Mouse (Mus musculus) liver, embryonic 15.5 days (tissue): ENCODE data around the gene Ubxn10. TPM values are rescaled to one million over a fixed set of nuclear protein-coding genes. Genes with fewer than 3 reads are reported as not detected.

Experiments used
- ATAC-seq: fragments of 200-750 bp; cut with Nextera tagmentation; 2 replicates; pipeline ENCODE4 v1.8.0; 2017; ENCODE audit warnings: moderate number of reproducible peaks, mild to moderate bottlenecking, moderate library complexity; ENCODE audit not compliant: insufficient read depth
- H3K27ac ChIP-seq: fragments of 300-500 bp; sonication (generic); replicated peaks from 2 replicates; pipeline ENCODE4 v1.5.1; 2015; ENCODE audit warnings: mild to moderate bottlenecking, inconsistent platforms
- H3K27me3 ChIP-seq: fragments of 300-500 bp; sonication (generic); 2 replicates; pipeline ENCODE4 v1.6.1; 2015; ENCODE audit warnings: mild to moderate bottlenecking, inconsistent platforms
- H3K36me3 ChIP-seq: fragments of 300-500 bp; sonication (generic); replicated peaks from 2 replicates; pipeline ENCODE4 v1.6.1; 2015; ENCODE audit warnings: moderate library complexity, mild to moderate bottlenecking, inconsistent platforms
- H3K4me1 ChIP-seq: fragments of 300-500 bp; sonication (generic); replicated peaks from 2 replicates; pipeline ENCODE4 v1.6.1; 2015; ENCODE audit warnings: inconsistent platforms
- H3K4me2 ChIP-seq: fragments of 300-500 bp; sonication (generic); 2 replicates; pipeline ENCODE4 v1.6.1; 2015; ENCODE audit warnings: moderate library complexity, mild to moderate bottlenecking, inconsistent platforms
- H3K4me3 ChIP-seq: fragments of 300-500 bp; sonication (generic); replicated peaks from 2 replicates; pipeline ENCODE4 v1.5.1; 2015; ENCODE audit warnings: mild to moderate bottlenecking, inconsistent platforms
- H3K9ac ChIP-seq: fragments of 300-500 bp; sonication (generic); 2 replicates; pipeline ENCODE4 v1.6.1; 2015; ENCODE audit warnings: moderate library complexity, mild to moderate bottlenecking, inconsistent platforms
- H3K9me3 ChIP-seq: fragments of 300-500 bp; sonication (generic); replicated peaks from 2 replicates; pipeline ENCODE4 v1.6.1; 2016; ENCODE audit warnings: inconsistent platforms
- WGBS: fragments of 180-500 bp; shearing (Covaris S2); methylation state at CpG from one replicate; pipeline ENCODE4 v1.1.7; 2015; ENCODE audit warnings: mixed read lengths; ENCODE audit not compliant: insufficient replicate concordance; 5-methylcytosine and 5-hydroxymethylcytosine counted together
- polyA plus RNA-seq: library from polyadenylated mRNA; unstranded; fragments of >200 nt; fragmentation: Nextera tagmentation; extraction: Ambion mirVana; gene quantifications from 2 replicates; pipeline ENCODE4 v1.2.1, GENCODE M21; 2015

The Ubxn10 gene
- polyA plus RNA-seq, 1 experiment from 2014 or later, result 0.08 TPM

GRCm38 (mm10) chr4:138712096-138712495 lies 24.9 kb downstream of the Ubxn10 start:
- WGBS, result 65% methylated on average over 11 of the region's 11 CpGs
- Histone ChIP-seq H3K9ac (no peak overlapping the region), H3K4me2 (no peak overlapping the region), H3K36me3 (no peaks in the 10 kb centered on the region), H3K27me3 (no peaks in the 10 kb centered on the region), H3K4me1 (no peaks in the 10 kb centered on the region), H3K9me3 (no peaks in the 10 kb centered on the region), H3K4me3 (no peak overlapping the region), H3K27ac (no peak overlapping the region)
- no peak for ATAC-seq

- Histone ChIP-seq H3K4me3 (no peak overlapping the region), H3K9ac (no peak overlapping the region), H3K9me3 (no peaks in the 10 kb centered on the region), H3K27ac (no peak overlapping the region), H3K36me3 (no peaks in the 10 kb centered on the region), H3K4me2 (no peak overlapping the region), H3K27me3 (no peaks in the 10 kb centered on the region), H3K4me1 (no peaks in the 10 kb centered on the region)
- ATAC-seq, result no peak
- 47% methylated on average over 17 of the region's 17 CpGs for WGBS
Observed at GRCm38 (mm10) chr4:138711051-138711820, 25.7 kb downstream of the Ubxn10 start.

GRCm38 (mm10) chr4:138710633-138711032 lies 26.3 kb downstream of the Ubxn10 start:
- Histone ChIP-seq H3K4me2 (no peak overlapping the region), H3K36me3 (no peaks in the 10 kb centered on the region), H3K9me3 (no peaks in the 10 kb centered on the region), H3K9ac (no peak overlapping the region), H3K27me3 (no peaks in the 10 kb centered on the region), H3K4me3 (no peak overlapping the region), H3K4me1 (no peaks in the 10 kb centered on the region), H3K27ac (no peak overlapping the region)
- WGBS, result 64% methylated on average over 11 of the region's 11 CpGs
- no peak for ATAC-seq

- Histone ChIP-seq H3K4me3 (no peak overlapping the region), H3K4me2 (no peak overlapping the region), H3K9me3 (no peaks in the 10 kb centered on the region), H3K4me1 (no peaks in the 10 kb centered on the region), H3K36me3 (no peaks in the 10 kb centered on the region), H3K27me3 (no peaks in the 10 kb centered on the region), H3K9ac (no peak overlapping the region), H3K27ac (no peak overlapping the region)
- 48% methylated on average over 7 of the region's 7 CpGs for WGBS
- no peak for ATAC-seq
Observed at GRCm38 (mm10) chr4:138709944-138710343, 27.0 kb downstream of the Ubxn10 start.

GRCm38 (mm10) chr4:138709246-138709645 lies 27.7 kb downstream of the Ubxn10 start:
- Histone ChIP-seq H3K36me3 (no peaks in the 10 kb centered on the region), H3K9ac (no peak overlapping the region), H3K4me2 (no peak overlapping the region), H3K27me3 (no peaks in the 10 kb centered on the region), H3K4me1 (no peaks in the 10 kb centered on the region), H3K4me3 (no peak overlapping the region), H3K27ac (no peak overlapping the region), H3K9me3 (no peaks in the 10 kb centered on the region)
- ATAC-seq, result no peak
- WGBS, result 73% methylated on average over 11 of the region's 11 CpGs

- no peaks in the 10 kb centered on the region for H3K4me1 ChIP-seq
- H3K27ac ChIP-seq, result no peak overlapping the region
- no peak overlapping the region for H3K9ac ChIP-seq
- H3K4me3 ChIP-seq, result no peak overlapping the region
- ATAC-seq, result no peak
- no peak overlapping the region for H3K4me2 ChIP-seq
- H3K27me3 ChIP-seq, result no peaks in the 10 kb centered on the region
- no peaks in the 10 kb centered on the region for H3K36me3 ChIP-seq
- H3K9me3 ChIP-seq, result no peaks in the 10 kb centered on the region
- 10% methylated on average over 7 of the region's 7 CpGs for WGBS
Observed at GRCm38 (mm10) chr4:138708636-138709035, 28.3 kb downstream of the Ubxn10 start.

- no peak overlapping the region for H3K4me2 ChIP-seq
- no peak overlapping the region for H3K4me3 ChIP-seq
- no peak overlapping the region for H3K9ac ChIP-seq
- 64% methylated on average over 8 of the region's 8 CpGs for WGBS
- H3K27me3 ChIP-seq, result no peaks in the 10 kb centered on the region
- H3K9me3 ChIP-seq, result no peaks in the 10 kb centered on the region
- H3K4me1 ChIP-seq, result no peaks in the 10 kb centered on the region
- ATAC-seq, result no peak
- no peaks in the 10 kb centered on the region for H3K36me3 ChIP-seq
- no peak overlapping the region for H3K27ac ChIP-seq
Observed at GRCm38 (mm10) chr4:138706620-138707019, 30.3 kb downstream of the Ubxn10 start.

- Histone ChIP-seq H3K9ac (no peak overlapping the region), H3K9me3 (no peaks in the 10 kb centered on the region), H3K27ac (no peak overlapping the region), H3K36me3 (no peaks in the 10 kb centered on the region), H3K4me1 (no peaks in the 10 kb centered on the region), H3K4me3 (no peak overlapping the region), H3K4me2 (no peak overlapping the region), H3K27me3 (no peaks in the 10 kb centered on the region)
- WGBS, result 57% methylated on average over 4 of the region's 4 CpGs
- ATAC-seq, result no peak
Observed at GRCm38 (mm10) chr4:138704169-138704568, 32.8 kb downstream of the Ubxn10 start.

GRCm38 (mm10) chr4:138703591-138703990 lies 33.4 kb downstream of the Ubxn10 start:
- Histone ChIP-seq H3K9me3 (no peaks in the 10 kb centered on the region), H3K9ac (no peak overlapping the region), H3K4me1 (no peaks in the 10 kb centered on the region), H3K27ac (no peak overlapping the region), H3K27me3 (no peaks in the 10 kb centered on the region), H3K4me2 (no peak overlapping the region), H3K36me3 (no peaks in the 10 kb centered on the region), H3K4me3 (no peak overlapping the region)
- no peak for ATAC-seq
- WGBS, result 53% methylated on average over 7 of the region's 7 CpGs

- WGBS, result 48% methylated on average over 8 of the region's 8 CpGs
- Histone ChIP-seq H3K9ac (no peak overlapping the region), H3K36me3 (no peaks in the 10 kb centered on the region), H3K4me1 (no peaks in the 10 kb centered on the region), H3K9me3 (no peaks in the 10 kb centered on the region), H3K4me2 (no peak overlapping the region), H3K4me3 (no peak overlapping the region), H3K27ac (no peak overlapping the region), H3K27me3 (no peaks in the 10 kb centered on the region)
- no peak for ATAC-seq
Observed at GRCm38 (mm10) chr4:138702528-138702927, 34.4 kb downstream of the Ubxn10 start.

GRCm38 (mm10) chr4:138702031-138702430 lies 34.9 kb downstream of the Ubxn10 start:
- no peak overlapping the region for H3K9ac ChIP-seq
- no peak overlapping the region for H3K4me3 ChIP-seq
- H3K36me3 ChIP-seq, result no peaks in the 10 kb centered on the region
- no peak overlapping the region for H3K4me2 ChIP-seq
- no peak overlapping the region for H3K27ac ChIP-seq
- no peaks in the 10 kb centered on the region for H3K9me3 ChIP-seq
- no peaks in the 10 kb centered on the region for H3K27me3 ChIP-seq
- no peaks in the 10 kb centered on the region for H3K4me1 ChIP-seq
- no peak for ATAC-seq
- 63% methylated on average over 2 of the region's 2 CpGs for WGBS

GRCm38 (mm10) chr4:138701111-138701510 lies 35.9 kb downstream of the Ubxn10 start:
- H3K4me3 ChIP-seq, result no peak overlapping the region
- no peak for ATAC-seq
- H3K4me2 ChIP-seq, result no peak overlapping the region
- H3K27ac ChIP-seq, result no peak overlapping the region
- H3K27me3 ChIP-seq, result no peaks in the 10 kb centered on the region
- H3K9me3 ChIP-seq, result no peaks in the 10 kb centered on the region
- WGBS, result 60% methylated on average over 8 of the region's 8 CpGs
- no peak overlapping the region for H3K9ac ChIP-seq
- no peaks in the 10 kb centered on the region for H3K4me1 ChIP-seq
- no peaks in the 10 kb centered on the region for H3K36me3 ChIP-seq
